Mouse (Mus musculus) adrenal gland, adult 8-10 months (tissue): ENCODE measurements around the gene Dram2. TPM values are rescaled to one million over a fixed set of nuclear protein-coding genes. Genes with fewer than 3 reads are reported as not detected.
"Not testable (repeated sequence)": the region's sequence is repeated elsewhere in the genome, so short reads cannot be mapped to it uniquely, and the experiment has no call there.

ENCODE experiments used
- DNase-seq: peaks from one replicate; pipeline ENCODE4 v3.0.0; 2022
- total RNA-seq, 4 experiments: library from RNA; stranded (reverse); gene quantifications; 2 replicates each; pipeline ENCODE4 v1.2.4; 2022

The Dram2 gene
- total RNA-seq, result 10 to 100 TPM; 51.8 to 92.8 (median 72.2) TPM

- DNase-seq, result peak; percentile 90
Observed at GRCm38 (mm10) chr3:106547171-106547923, at the start of gene Dram2, which contains the start of gene Cept1. Dram2 (plus strand) TSS chr3:106547798. Cept1 (minus strand) TSS chr3:106547802.

GRCm38 (mm10) chr3:106500510-106500909 lies 47.1 kb upstream of the Dram2 start:
- DNase-seq, result no peak

GRCm38 (mm10) chr3:106502892-106503291 lies 44.7 kb upstream of the Dram2 start:
- no peak for DNase-seq

DNA sequence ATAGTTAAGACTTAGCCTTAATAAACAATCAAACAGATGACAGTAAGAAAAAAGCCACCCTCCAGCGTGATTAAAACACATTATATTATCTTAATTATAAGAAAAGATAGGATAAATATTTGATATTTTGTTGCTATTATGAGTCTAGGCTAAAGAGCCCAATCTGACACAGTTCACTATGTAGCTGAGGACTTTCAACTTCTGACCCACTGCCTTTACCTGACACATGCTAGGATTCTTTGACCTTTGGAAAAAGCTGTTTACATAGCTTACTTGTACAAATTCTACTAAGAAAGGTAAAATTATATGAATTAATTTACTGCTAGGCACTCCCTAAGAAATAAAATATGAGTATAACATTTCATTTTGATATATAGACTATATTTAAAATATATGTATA lies 36.9 kb upstream of the Dram2 start:
- DNase-seq, result no peak

DNA sequence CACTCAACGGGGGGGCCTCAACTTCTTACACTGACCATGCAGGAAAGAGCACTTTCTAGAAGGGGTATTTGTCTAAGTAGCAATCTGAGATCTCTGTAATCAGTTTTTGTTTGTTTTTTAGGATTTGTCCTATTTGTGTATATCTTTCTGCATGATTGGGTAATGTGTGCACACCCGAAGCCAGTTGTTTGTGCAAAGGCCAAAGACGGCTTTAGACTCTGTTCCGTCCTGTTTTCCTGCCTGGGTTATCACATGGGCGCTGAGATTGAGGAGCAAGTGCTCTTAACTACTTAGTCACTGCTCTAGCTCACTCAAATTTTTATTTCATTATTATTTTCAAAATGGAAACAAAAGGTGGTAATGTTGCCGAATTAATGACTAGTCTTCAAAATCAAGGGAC lies 32.6 kb upstream of the Dram2 start:
- DNase-seq, result no peak

DNA sequence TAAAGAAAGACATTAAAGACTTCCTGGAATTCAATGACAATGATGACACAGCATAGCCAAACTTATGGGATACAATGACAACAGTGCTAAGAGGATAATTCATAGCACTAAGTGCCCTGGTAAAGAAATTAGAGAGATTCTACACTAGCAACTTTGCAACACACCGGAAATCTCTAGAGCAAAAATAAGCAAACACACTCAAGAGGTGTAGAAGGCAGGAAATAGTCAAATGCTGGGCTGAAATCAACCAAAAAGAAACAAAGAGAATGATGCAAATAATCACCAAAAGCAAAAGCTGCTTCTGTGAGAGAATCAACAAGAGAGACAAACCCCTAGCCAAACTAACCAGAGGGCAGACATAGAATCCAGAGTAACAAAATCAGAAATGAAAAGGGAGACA lies 24.9 kb upstream of the Dram2 start:
- no peak for DNase-seq

DNA sequence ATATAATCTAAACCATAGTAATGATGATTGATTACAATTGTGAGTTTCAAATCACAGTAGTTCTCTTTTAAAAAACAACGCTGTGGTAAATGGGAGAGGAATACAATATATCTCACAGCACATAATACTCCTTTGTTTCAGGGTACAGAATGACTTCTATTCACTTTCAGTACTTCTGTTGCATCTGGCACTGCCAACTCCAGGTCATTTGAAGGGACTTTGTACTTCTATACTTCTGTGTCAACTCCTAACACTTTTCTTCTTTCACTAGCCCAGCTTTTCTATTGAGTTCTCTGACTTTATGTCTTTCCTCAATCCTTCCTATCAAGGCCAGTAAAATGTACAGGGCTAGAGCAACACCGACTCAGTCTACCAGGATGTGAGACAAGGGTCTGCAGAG lies 21.2 kb upstream of the Dram2 start:
- no peak for DNase-seq

GRCm38 (mm10) chr3:106528032-106528431 lies 19.6 kb upstream of the Dram2 start:
- DNase-seq, result no peak

GRCm38 (mm10) chr3:106533277-106533676 lies 14.3 kb upstream of the Dram2 start:
- DNase-seq, result no peak

- DNase-seq, result no peak
Observed at GRCm38 (mm10) chr3:106544721-106545316, 2.8 kb upstream of the Dram2 start.

DNA sequence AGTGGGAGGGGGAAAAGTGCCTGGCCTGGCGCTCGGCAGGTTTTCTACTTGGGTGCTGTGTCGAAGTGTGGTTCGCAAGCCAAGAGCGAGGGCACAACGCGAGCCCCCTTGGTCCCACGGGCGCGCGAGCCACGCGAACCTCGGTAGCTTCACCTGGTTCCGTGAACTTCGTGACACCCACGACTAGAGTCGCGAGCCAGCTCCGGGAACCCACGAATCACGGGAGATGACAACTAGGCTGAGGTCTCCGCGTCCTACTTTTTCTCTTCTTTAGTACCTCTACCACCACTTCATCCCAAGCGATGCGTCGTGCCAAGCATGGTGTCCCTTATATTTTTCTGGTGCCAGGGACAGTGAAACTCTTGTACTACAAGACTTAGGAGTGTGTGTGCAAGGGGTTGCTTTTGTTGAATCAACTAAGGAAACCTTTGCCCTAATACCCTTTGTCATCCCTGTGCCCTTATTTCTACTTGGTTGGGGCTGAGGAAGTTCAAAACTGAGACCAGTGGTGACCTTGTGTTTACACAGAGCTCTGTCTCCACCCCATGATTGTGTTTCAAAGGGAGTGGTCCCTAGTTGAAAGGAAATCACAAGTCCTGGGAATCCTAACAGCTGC lies 434 bp downstream of the Dram2 start:
- no peak for DNase-seq

DNA sequence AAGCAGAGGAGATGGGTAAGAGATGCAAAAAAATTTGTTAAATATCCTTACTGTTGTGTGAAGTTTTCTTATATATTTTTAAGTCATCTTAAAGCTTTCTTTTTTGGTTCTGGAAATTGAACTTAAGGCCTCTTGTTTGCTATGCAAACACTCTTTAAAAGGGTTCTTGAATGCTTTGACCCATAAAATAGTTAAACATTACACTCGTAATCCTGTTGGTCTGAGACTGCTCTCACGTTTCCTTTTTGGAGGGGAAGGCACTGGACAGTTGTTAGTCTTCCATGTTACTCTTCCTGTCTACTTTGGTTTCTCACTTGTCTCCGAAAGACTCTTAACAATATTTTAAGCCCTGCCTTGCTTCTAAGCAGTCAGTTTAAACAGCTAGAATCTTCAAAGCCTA lies 1.4 kb downstream of the Dram2 start:
- DNase-seq, result no peak

- no peak for DNase-seq
Observed at GRCm38 (mm10) chr3:106553411-106553810, 5.8 kb downstream of the Dram2 start.

- no peak for DNase-seq
Observed at GRCm38 (mm10) chr3:106555743-106556250, 8.2 kb downstream of the Dram2 start.

GRCm38 (mm10) chr3:106558271-106558670 lies 10.7 kb downstream of the Dram2 start:
- no peak for DNase-seq

DNA sequence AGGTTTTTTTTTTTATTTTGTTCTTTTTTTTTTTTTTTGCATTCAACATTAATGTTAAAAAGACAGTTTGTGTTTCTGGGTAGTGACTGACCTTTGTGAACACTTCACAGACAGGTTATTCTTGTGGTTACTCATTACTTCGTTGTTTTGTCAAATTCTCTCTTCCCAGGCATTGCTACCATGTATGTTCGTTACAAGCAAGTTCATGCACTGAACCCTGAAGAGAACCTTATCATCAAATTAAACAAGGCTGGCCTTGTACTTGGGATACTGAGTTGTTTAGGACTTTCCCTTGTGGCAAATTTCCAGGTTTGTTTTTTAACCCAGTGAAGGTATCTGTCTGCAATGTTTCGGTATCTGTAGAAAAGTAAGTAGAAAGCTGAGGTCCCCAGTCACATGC lies 18.3 kb downstream of the Dram2 start:
- no peak for DNase-seq

DNA sequence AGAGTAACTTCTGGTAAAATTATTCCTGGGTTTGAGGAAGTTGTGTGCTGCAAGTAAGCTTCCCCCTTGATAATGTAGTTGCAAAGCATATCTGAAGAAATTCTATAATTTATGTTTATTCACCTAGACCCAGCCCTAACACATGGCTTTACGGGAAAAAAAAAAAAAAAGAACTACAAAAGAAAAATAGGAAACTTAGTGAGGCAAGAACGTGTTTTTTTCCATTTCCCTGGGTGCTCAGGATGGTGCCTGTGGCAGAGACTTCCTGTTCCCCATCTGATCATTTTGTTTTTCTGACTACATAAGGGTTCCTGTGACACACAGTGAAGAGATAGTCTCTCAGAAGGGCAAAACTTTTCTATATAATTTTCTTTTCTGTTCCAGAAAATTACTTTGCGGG lies 25.6 kb downstream of the Dram2 start:
- no peak for DNase-seq

DNA sequence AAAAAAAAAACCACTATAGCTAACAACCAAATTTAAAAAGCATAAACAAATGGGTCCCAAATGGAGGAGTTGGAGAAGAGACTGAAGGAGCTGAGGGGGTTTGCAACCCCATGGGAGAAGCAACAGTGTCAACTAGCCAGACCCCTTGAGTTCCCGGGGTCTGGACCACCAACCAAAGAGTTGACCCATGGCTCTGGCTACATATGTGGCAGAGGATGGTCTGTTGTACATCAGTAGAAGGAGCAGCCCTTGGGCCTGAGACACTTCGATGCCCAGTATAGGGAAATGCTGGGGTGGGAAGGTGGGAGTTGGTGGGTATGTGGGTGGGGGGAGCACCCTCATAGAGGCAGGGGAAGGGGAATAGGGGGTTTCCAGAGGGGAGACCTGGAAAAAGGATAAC lies 31.7 kb downstream of the Dram2 start:
- DNase-seq, result no peak

DNA sequence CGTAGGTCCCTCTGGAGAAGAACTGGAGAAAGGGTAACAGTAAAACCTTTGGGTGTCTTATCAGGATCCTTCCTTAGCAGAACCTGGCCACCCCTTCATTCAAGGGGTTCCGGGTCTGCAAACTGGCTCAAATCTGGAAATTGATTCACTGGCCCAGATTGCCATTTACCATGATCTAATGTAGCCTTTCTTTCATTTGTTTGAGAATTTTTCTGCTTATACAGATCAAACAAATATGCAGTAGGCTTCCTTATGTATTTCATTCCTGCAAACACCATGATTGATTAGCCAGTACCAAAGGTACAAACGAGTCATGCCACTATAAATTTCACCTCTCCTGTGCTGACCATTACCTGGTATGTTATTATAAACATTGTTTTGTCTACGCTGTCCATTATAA lies 46.0 kb downstream of the Dram2 start:
- DNase-seq, result not testable (repeated sequence)

- no peak for DNase-seq
Observed at GRCm38 (mm10) chr3:106618103-106618502, 70.5 kb downstream of the Dram2 start.
